Mouse (Mus musculus) adrenal gland, postnatal 0 days (tissue): ENCODE results near the gene Olfr750. TPM values are rescaled to one million over a fixed set of nuclear protein-coding genes. Genes with fewer than 3 reads are reported as not detected.

Source experiments
- polyA plus RNA-seq: library from polyadenylated mRNA; unstranded; fragments of >200 nt; fragmentation: Nextera tagmentation; extraction: Ambion mirVana; gene quantifications from 2 replicates; pipeline ENCODE4 v1.2.1, GENCODE M21; 2015

The Olfr750 gene
- 0.03 and 0.05 TPM in 2 replicates for polyA plus RNA-seq

DNA sequence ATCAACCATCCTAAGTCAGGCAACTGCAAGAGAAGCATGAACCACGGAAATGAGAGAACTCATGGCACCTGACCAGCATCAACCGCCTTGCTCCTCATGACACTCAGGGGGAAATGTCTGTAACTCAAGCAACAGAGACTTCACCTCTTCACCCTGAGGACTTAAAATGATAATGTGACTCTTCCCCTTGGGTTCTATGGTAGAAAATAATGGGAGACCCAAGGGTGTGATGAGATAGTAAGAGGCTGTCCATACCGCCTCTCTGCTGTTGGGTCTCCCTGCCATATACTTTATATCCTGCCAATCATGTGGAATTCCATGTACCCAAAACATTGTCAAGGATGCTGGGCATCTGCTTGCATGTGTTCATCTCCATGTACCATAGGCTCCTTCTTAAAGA is at the start of gene Olfr750:
Olfr750 (minus strand) TSS at position 101 of the 400 bp plus-strand sequence.

DNA sequence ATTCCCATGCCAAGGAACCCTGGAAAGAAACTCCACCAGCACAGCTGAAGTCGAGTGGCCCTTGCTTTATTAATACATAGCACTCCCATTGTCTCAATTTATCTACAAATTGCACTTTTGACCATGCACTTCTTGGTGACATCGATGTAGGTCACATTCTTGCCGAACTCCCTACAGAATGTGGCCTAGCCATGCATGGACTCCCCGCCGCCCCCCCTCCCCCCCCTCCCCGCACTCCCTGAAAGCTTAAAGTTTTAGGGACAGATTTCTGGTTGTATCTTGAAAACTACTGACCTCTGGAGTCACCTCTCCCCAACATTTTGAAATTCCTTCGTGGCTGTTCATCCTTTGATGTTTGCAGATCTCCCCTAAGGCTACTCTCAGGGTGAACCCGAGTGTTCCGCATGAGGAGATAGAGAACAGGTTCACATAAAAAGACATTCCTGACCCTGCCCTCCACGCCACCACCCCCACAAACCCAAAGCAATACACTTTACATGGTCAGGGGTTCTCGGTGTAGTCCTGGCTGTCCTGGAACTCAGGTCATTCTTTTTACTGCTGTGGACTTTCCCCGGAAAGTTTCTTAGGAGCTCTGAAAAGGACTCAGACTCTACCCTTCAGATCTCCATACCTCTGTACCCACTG is 39.8 kb upstream of the Olfr750 start, which contains the start of gene Eddm3b:
Eddm3b (plus strand) TSS at position 511 of the 645 bp plus-strand sequence.

DNA sequence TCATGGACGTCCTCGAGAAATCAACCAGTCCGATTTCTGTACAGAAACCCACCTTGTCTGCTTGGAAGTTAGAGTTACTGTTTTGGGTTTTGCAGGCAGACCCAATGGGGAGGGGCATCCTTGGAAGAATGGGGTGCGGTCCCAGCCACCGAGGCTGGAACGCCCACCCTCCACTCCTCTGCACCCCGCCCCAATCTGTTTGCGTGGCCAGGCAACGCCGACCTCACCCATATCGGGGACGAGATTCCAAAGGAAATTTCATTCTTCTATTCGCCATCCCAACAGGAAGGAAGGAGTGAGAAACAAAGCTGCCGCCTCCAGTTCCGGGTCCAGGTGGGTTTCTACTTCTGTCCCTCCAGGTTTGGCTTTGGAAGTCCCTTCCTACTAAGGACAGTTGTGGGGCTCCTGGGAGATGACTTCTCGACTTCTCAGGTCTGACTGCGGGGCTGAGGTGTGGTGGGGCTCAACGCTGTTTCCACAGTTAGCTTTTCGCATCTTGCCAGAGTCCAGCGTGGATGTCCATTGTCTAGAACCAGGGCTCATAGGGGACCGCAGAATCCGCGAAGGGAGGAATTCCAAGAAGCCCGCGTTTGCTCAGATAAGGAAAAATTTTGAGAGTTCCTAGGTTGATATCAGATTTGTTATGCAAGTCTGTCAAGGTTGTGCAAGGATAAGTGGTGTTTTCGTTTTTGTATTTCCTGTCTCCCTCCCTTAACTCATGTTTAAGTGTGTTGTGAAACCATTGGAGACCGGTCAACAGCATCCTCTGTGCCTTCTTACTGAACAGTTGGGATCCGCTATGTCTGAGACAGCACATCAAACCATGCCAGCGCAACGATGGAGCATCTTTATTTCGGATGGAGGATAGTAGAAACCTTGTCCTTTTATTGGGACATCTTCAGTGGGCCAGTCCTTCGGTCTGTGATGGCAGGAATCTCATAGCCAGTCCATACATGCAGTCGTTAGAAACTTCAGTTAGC is 17.0 kb upstream of the Olfr750 start, which contains the start of the genes Rnase4 and Ang:
Rnase4 (plus strand) TSS at position 157 of the 980 bp plus-strand sequence.
Ang (plus strand) TSS at position 230 of the 980 bp plus-strand sequence.

DNA sequence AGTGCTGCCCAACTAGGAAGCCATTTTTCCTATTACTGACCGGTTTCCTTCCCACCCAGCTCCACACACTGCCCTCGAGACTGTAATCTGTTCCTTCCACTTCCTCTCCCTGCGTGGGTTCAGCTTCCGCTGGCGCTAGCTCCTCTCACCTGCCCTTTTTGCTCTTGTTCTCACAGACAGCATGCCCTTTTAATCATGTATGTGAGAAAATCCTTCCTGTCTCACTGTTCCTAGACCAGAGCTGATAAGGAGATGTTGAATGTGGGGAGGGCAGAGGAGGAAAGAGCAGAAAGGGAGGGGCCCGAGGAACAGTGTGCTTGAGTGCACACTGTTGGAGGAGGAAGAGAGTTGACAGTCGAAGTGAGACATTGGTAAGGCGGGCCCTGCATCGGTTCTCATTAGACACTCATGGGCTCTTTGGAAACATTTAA is 16.8 kb downstream of the Olfr750 start, which contains the start of gene Rnase12:
Rnase12 (minus strand) TSS at position 261 of the 431 bp plus-strand sequence.

DNA sequence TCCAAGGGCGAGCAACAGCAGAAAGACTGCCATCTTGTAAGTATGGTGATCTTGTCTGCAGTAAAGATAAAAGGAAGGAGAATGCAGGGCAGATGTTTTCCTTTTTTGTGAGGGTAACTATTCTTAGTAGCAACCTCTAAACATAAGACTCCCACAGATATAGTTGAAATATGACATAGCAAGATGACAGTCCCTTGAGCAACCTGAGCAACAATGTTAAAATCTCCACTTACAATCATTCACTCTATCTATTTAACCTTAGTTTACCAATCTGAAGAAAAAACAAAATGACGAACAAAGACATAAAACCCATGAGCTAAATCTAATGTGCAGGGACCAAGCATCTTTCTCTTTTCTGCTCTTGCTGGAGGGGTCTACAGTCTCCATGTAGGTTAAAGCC is 24.2 kb downstream of the Olfr750 start, which contains the start of gene Rnase11:
Rnase11 (minus strand) TSS at position 101 of the 400 bp plus-strand sequence.

DNA sequence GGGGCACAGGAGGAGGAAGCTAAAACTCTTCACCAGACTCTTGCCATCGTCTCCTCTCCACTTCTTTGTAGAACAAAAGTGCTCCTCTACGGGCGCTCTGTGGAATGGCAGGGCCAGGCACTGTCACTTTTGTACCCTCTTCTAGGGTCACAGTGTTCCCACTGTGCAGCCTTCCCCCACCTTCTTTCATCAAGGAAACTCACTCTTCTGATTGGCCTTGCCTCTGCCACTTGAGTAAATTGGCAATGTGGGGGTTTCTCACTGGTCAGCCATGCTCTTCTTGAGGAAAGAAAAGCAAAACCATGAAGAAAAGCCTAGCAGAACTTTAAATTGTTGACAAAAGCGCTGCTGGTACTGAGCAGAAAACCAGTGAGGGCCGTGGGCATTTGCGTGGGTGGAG is 32.5 kb downstream of the Olfr750 start, which contains the start of gene Rnase9:
Rnase9 (minus strand) TSS at position 101 of the 400 bp plus-strand sequence.

Other genes starting within 250 kb of the Olfr750 start
- 9.4 and 9.5 TPM in 2 replicates for gene Tep1, start 203.9 kb downstream of the Olfr750 start, polyA plus RNA-seq
- 0.36 and 0.57 TPM in 2 replicates for gene Klhl33, start 176.9 kb downstream of the Olfr750 start, polyA plus RNA-seq
- gene Osgep, start 149.5 kb downstream of the Olfr750 start, polyA plus RNA-seq: 84.0 and 97.5 TPM in 2 replicates
- gene Apex1, start 149.5 kb downstream of the Olfr750 start, polyA plus RNA-seq: 143 and 189 TPM in 2 replicates
- gene Pip4p1, start 143.6 kb downstream of the Olfr750 start, polyA plus RNA-seq: 42.4 and 54.4 TPM in 2 replicates
- gene Pnp, start 143.4 kb downstream of the Olfr750 start, polyA plus RNA-seq: 71.4 and 77.7 TPM in 2 replicates
- not detected in 2 replicates for gene Gm49342, start 129.9 kb downstream of the Olfr750 start, polyA plus RNA-seq
- gene Pnp2, start 118.4 kb downstream of the Olfr750 start, polyA plus RNA-seq: 2.2 and 2.8 TPM in 2 replicates
- 0.25 TPM in 1 of 2 replicates, not detected in the other for gene Rnase10, start 66.7 kb downstream of the Olfr750 start, polyA plus RNA-seq
- not detected in 2 replicates for gene Rnase9, start 32.6 kb downstream of the Olfr750 start, polyA plus RNA-seq
- not detected in 2 replicates for gene Rnase11, start 24.3 kb downstream of the Olfr750 start, polyA plus RNA-seq
- gene Rnase12, start 16.8 kb downstream of the Olfr750 start, polyA plus RNA-seq: 1.4 and 1.9 TPM in 2 replicates
- 122 and 245 TPM in 2 replicates for gene Rnase4, start 16.6 kb upstream of the Olfr750 start, polyA plus RNA-seq
- gene Ang, start 16.7 kb upstream of the Olfr750 start, polyA plus RNA-seq: 14.8 and 20.1 TPM in 2 replicates
- gene Eddm3b, start 40.0 kb upstream of the Olfr750 start, polyA plus RNA-seq: 0.08 TPM in 1 of 2 replicates, not detected in the other
- gene Rnase6, start 49.5 kb upstream of the Olfr750 start, polyA plus RNA-seq: 0.99 and 1.6 TPM in 2 replicates
- gene Rnase1, start 72.3 kb upstream of the Olfr750 start, polyA plus RNA-seq: 2.3 and 3.7 TPM in 2 replicates
- gene Rnase2b, start 87.8 kb upstream of the Olfr750 start, polyA plus RNA-seq: not detected in 2 replicates
- gene Ang2, start 124.7 kb upstream of the Olfr750 start, polyA plus RNA-seq: not detected in 2 replicates
- gene Ear14, start 129.0 kb upstream of the Olfr750 start, polyA plus RNA-seq: not detected in 2 replicates
- gene Rnase2a, start 181.7 kb upstream of the Olfr750 start, polyA plus RNA-seq: not detected in 2 replicates